Mouse (Mus musculus) limb, embryonic 10.5 days (tissue): ENCODE results near the gene Txndc16. TPM values are rescaled to one million over a fixed set of nuclear protein-coding genes. Genes with fewer than 3 reads are reported as not detected.

Experiments used
- DNase-seq: peaks from one replicate; pipeline ENCODE4 v3.0.0-alpha.2; 2017; ENCODE audit warnings: low spot score
- H3K27ac ChIP-seq: fragments of 300-500 bp; sonication (generic); 2 replicates; pipeline ENCODE4 v1.5.1; 2016; ENCODE audit warnings: mild to moderate bottlenecking
- H3K27me3 ChIP-seq: fragments of 300-500 bp; sonication (generic); 2 replicates; pipeline ENCODE4 v1.6.1; 2016; ENCODE audit warnings: low read depth, mild to moderate bottlenecking; ENCODE audit not compliant: poor library complexity, severe bottlenecking
- H3K36me3 ChIP-seq: fragments of 300-500 bp; sonication (generic); 2 replicates; pipeline ENCODE4 v1.6.1; 2016; ENCODE audit warnings: mild to moderate bottlenecking, moderate library complexity
- H3K4me1 ChIP-seq: fragments of 300-500 bp; sonication (generic); 2 replicates; pipeline ENCODE4 v1.6.1; 2016
- H3K4me3 ChIP-seq: fragments of 300-500 bp; sonication (generic); 2 replicates; pipeline ENCODE4 v1.5.1; 2016; ENCODE audit warnings: mild to moderate bottlenecking, moderate library complexity
- H3K9me3 ChIP-seq: fragments of 300-500 bp; sonication (generic); replicated peaks from 2 replicates; pipeline ENCODE4 v1.6.1; 2016; ENCODE audit warnings: mild to moderate bottlenecking
- WGBS: fragments of 180-500 bp; shearing (Covaris S2); methylation state at CpG from one replicate; pipeline ENCODE4 v1.1.7; 2016; 5-methylcytosine and 5-hydroxymethylcytosine counted together
- polyA plus RNA-seq: library from polyadenylated mRNA; unstranded; fragments of >200 nt; fragmentation: Nextera tagmentation; extraction: Ambion mirVana; gene quantifications from 2 replicates; pipeline ENCODE4 v1.2.1, GENCODE M21; 2016

Gene Txndc16
- polyA plus RNA-seq, 1 experiment from 2014 or later, result 10.6 TPM

GRCm38 (mm10) chr14:45135560-45135959, 84.6 kb downstream of the Txndc16 start:
- no peak overlapping the region for H3K4me3 ChIP-seq
- WGBS, result 84% methylated on average over 9 of the region's 9 CpGs
- no peaks in the 10 kb centered on the region for H3K4me1 ChIP-seq
- no peaks in the 10 kb centered on the region for H3K9me3 ChIP-seq
- H3K27ac ChIP-seq, result no peak overlapping the region
- DNase-seq, result no peak
- no peaks in the 10 kb centered on the region for H3K36me3 ChIP-seq
- H3K27me3 ChIP-seq, result no peaks in the 10 kb centered on the region

DNA sequence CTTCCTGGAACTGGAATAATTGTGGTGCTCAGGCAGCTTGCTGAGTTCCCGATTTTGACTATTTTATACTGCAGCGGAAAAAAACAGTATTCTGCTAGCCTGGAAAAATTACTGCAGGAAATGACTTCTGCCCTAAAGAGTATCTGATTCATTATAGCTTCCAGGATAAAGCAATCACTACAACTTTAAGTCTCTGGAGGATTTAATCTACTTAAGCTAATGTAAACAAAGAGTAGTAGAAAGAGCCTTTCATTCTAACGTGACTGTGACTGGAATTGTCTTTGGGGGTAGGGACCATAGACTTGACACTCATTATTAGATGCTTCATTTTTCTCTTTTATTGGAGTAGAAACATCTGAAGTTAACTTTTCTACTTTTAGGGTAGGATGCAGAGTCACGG, 101.8 kb downstream of the Txndc16 start:
- no peak for DNase-seq
- 70% methylated on average over 4 of the region's 4 CpGs for WGBS

GRCm38 (mm10) chr14:45102201-45102600, 117.9 kb downstream of the Txndc16 start:
- H3K27ac ChIP-seq, result no peak overlapping the region
- no peaks in the 10 kb centered on the region for H3K36me3 ChIP-seq
- H3K27me3 ChIP-seq, result no peaks in the 10 kb centered on the region
- no peak overlapping the region for H3K4me3 ChIP-seq
- 90% methylated on average over 8 of the region's 8 CpGs for WGBS
- no peak for DNase-seq
- no peaks in the 10 kb centered on the region for H3K9me3 ChIP-seq
- no peaks in the 10 kb centered on the region for H3K4me1 ChIP-seq

More for the DNA sequence above, 101.8 kb downstream of the Txndc16 start:
- H3K9me3 ChIP-seq, result no peaks in the 10 kb centered on the region
- H3K4me3 ChIP-seq, result no peak overlapping the region
- no peaks in the 10 kb centered on the region for H3K4me1 ChIP-seq
- no peaks in the 10 kb centered on the region for H3K27me3 ChIP-seq
- H3K27ac ChIP-seq, result no peak overlapping the region
- no peaks in the 10 kb centered on the region for H3K36me3 ChIP-seq

DNA sequence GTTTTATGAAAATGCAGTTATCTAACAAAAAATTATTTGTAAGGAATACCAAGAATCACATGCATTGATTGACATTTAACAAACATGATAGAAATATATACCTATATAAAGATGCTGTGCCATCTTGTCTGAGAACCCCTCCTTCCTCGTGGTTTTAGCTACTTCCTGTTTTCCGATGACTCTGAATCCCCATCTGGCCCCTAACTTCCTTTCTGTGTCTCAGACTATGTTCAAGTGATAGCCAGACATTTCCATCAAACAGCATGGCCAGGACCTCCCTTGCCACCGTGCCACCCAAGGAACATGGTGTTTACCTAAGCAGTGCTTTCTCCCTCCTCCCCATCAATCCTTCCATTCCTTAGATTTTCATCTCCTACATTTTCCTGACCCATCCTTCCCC, 127.8 kb downstream of the Txndc16 start:
- Histone ChIP-seq H3K27me3 (no peaks in the 10 kb centered on the region), H3K36me3 (no peaks in the 10 kb centered on the region), H3K4me3 (no peak overlapping the region), H3K4me1 (no peaks in the 10 kb centered on the region), H3K27ac (no peak overlapping the region), H3K9me3 (no peaks in the 10 kb centered on the region)
- DNase-seq, result no peak
- 90% methylated on average over 3 of the region's 3 CpGs for WGBS

DNA sequence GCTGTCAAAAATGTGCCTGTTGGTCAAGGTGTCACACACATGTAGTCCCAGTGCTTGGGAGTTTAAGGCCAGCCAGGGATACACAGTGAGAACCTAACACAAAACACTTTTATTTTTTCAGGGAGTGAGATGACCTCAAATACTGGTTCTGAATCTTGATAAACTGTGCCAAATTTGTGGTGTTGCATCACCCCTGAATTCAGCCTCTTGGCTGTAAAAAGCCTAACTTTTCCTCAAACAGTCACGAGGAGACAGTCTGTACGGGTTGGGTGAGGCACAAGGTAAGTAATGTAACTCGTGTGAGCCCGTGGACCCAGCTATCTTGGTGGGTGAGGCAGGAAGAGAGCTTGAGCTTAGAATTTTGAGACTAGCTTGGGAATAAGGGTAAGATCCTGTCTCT, 130.1 kb downstream of the Txndc16 start:
- WGBS, result 89% methylated on average over 4 of the region's 4 CpGs
- no peaks in the 10 kb centered on the region for H3K36me3 ChIP-seq

GRCm38 (mm10) chr14:45085651-45086425, 134.3 kb downstream of the Txndc16 start:
- H3K4me3 ChIP-seq, result no peak overlapping the region
- no peaks in the 10 kb centered on the region for H3K9me3 ChIP-seq
- no peaks in the 10 kb centered on the region for H3K36me3 ChIP-seq
- peaks cover 9% of the 10 kb centered on the region; the same call in 1 of the 2 replicates for H3K4me1 ChIP-seq
- no peaks in the 10 kb centered on the region for H3K27me3 ChIP-seq
- H3K27ac ChIP-seq, result no peak overlapping the region
- WGBS, result 84% methylated on average over 5 of the region's 5 CpGs
- no peak for DNase-seq

More for the DNA sequence above, 130.1 kb downstream of the Txndc16 start:
- no peaks in the 10 kb centered on the region for H3K4me1 ChIP-seq
- DNase-seq, result no peak
- H3K9me3 ChIP-seq, result no peaks in the 10 kb centered on the region
- H3K27me3 ChIP-seq, result no peaks in the 10 kb centered on the region
- H3K27ac ChIP-seq, result no peak overlapping the region
- H3K4me3 ChIP-seq, result no peak overlapping the region

DNA sequence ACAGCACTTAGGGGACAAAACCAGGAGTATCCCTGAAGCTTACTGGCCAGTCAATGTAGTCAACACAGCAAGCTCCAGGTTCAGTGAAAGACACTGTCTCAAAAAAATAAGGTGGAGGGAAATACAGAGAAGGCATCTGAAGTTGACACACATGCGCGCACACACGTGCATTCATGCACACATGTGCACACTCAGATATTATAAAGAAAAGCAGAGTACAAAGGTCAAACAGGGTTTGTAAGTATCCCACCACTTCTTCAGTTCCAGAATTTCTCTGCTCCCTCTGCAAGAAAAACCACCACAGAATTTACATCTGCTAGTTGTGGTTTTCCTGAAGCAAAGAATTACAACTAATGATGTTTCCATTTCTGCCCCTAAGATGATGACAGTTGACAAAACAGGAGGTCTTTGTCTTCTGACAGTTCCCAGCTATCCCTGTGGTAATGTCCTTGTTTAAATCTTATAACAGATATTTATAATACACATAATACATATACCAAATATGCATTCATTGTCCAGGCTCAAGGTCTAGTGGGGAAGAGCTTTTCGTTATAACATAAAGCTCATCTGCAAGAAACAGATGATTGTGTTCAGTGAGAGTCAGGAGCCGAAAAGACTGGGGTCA, 135.4 kb downstream of the Txndc16 start:
- 96% methylated on average over 5 of the region's 5 CpGs for WGBS
- Histone ChIP-seq H3K4me1 (peaks cover 9% of the 10 kb centered on the region; the same call in 1 of the 2 replicates), H3K9me3 (no peaks in the 10 kb centered on the region), H3K27ac (no peak overlapping the region), H3K27me3 (no peaks in the 10 kb centered on the region), H3K4me3 (no peak overlapping the region), H3K36me3 (no peaks in the 10 kb centered on the region)
- no peak for DNase-seq

GRCm38 (mm10) chr14:45083540-45083939, 136.6 kb downstream of the Txndc16 start:
- DNase-seq, result no peak
- Histone ChIP-seq H3K9me3 (no peaks in the 10 kb centered on the region), H3K4me3 (no peak overlapping the region), H3K36me3 (no peaks in the 10 kb centered on the region), H3K4me1 (peaks cover 9% of the 10 kb centered on the region; the same call in 1 of the 2 replicates), H3K27me3 (no peaks in the 10 kb centered on the region), H3K27ac (no peak overlapping the region)
- 32% methylated on average over 4 of the region's 4 CpGs for WGBS

Other genes with a start within 250 kb of the Txndc16 start
- gene Ptger2, start 232.1 kb downstream of the Txndc16 start, polyA plus RNA-seq, result 0.10 TPM in 1 of 2 replicates, not detected in the other
- 1.3 and 2.1 TPM in 2 replicates for gene Gpr137c, start 611 bp downstream of the Txndc16 start, polyA plus RNA-seq
- 31.6 and 33.6 TPM in 2 replicates for gene Ero1l, start 98.4 kb upstream of the Txndc16 start, polyA plus RNA-seq
- 201 and 203 TPM in 2 replicates for gene Psmc6, start 109.5 kb upstream of the Txndc16 start, polyA plus RNA-seq
- gene Styx, start 130.8 kb upstream of the Txndc16 start, polyA plus RNA-seq, result 38.7 and 46.9 TPM in 2 replicates
- 61.2 and 74.4 TPM in 2 replicates for gene Gnpnat1, start 184.6 kb upstream of the Txndc16 start, polyA plus RNA-seq